Mouse (Mus musculus) CD4-positive, CD25-positive, alpha-beta regulatory T cell, adult 4 months (primary cell): ENCODE results near the gene Sept4. TPM values are rescaled to one million over a fixed set of nuclear protein-coding genes. Genes with fewer than 3 reads are reported as not detected.

Source experiments
- ATAC-seq: one replicate; pipeline ENCODE4 v1.8.0; 2017
- polyA plus RNA-seq, 2 experiments: library from polyadenylated mRNA; unstranded; fragments of 100-300 nt; shearing (Covaris generic); gene quantifications; one replicate each; pipeline ENCODE4 v1.2.1; 2017

Gene Sept4
- polyA plus RNA-seq, 2 experiments from 2014 or later: 1.5 to 3.7 TPM

- ATAC-seq: no peak
Measured at GRCm38 (mm10) chr11:87602234-87602633, 33.5 kb downstream of the Sept4 start.

GRCm38 (mm10) chr11:87603571-87603970 lies 34.9 kb downstream of the Sept4 start:
- no peak for ATAC-seq

GRCm38 (mm10) chr11:87609264-87609663 lies 40.6 kb downstream of the Sept4 start:
- no peak for ATAC-seq

GRCm38 (mm10) chr11:87611547-87611946 lies 42.8 kb downstream of the Sept4 start:
- ATAC-seq: no peak

GRCm38 (mm10) chr11:87613972-87614371 lies 45.3 kb downstream of the Sept4 start:
- no peak for ATAC-seq

GRCm38 (mm10) chr11:87615551-87615950 lies 46.8 kb downstream of the Sept4 start:
- ATAC-seq: no peak

GRCm38 (mm10) chr11:87615952-87616351 lies 47.2 kb downstream of the Sept4 start:
- no peak for ATAC-seq

- ATAC-seq: no peak
Measured at GRCm38 (mm10) chr11:87616790-87617474, 48.2 kb downstream of the Sept4 start, which contains the start of gene Hsf5. TSS of gene Hsf5 (plus strand) at chr11:87617164.

GRCm38 (mm10) chr11:87617606-87618005 lies 48.9 kb downstream of the Sept4 start:
- no peak for ATAC-seq

- no peak for ATAC-seq
Measured at GRCm38 (mm10) chr11:87623160-87623559, 54.5 kb downstream of the Sept4 start.

- ATAC-seq: peak; percentile 65
Measured at GRCm38 (mm10) chr11:87629859-87630258, 61.2 kb downstream of the Sept4 start.

- no peak for ATAC-seq
Measured at GRCm38 (mm10) chr11:87638793-87639192, 70.1 kb downstream of the Sept4 start.

GRCm38 (mm10) chr11:87639206-87639605 lies 70.5 kb downstream of the Sept4 start:
- peak; percentile 64 for ATAC-seq

Other genes starting within 250 kb of the Sept4 start
- under 1 TPM; 0.66 to 0.96 TPM for gene Ppm1e, start 209.9 kb upstream of the Sept4 start, polyA plus RNA-seq
- gene Rad51c, start 163.9 kb upstream of the Sept4 start, polyA plus RNA-seq: 1 to 10 TPM; 1.2 to 1.7 TPM
- gene Tex14, start 163.8 kb upstream of the Sept4 start, polyA plus RNA-seq: 1 to 10 TPM in 1 of 2 experiments, under 1 TPM in 1; 0.28 to 1.1 TPM
- gene Gm11492, start 2.2 kb upstream of the Sept4 start, polyA plus RNA-seq: not detected
- gene Mtmr4, start 23.3 kb downstream of the Sept4 start, polyA plus RNA-seq: 10 to 100 TPM in 1 of 2 experiments, 1 to 10 TPM in 1; 8.8 to 22.1 TPM
- under 1 TPM; 0.17 to 0.19 TPM for gene Hsf5, start 48.3 kb downstream of the Sept4 start, polyA plus RNA-seq
- 10 to 100 TPM; 24.9 to 25.4 TPM for gene Rnf43, start 93.8 kb downstream of the Sept4 start, polyA plus RNA-seq
- 100 to 1,000 TPM; 346 to 405 TPM for gene Supt4a, start 168.6 kb downstream of the Sept4 start, polyA plus RNA-seq
- 1 to 10 TPM; 3.1 to 3.7 TPM for gene Tspoap1, start 191.6 kb downstream of the Sept4 start, polyA plus RNA-seq
- gene Mpo, start 224.7 kb downstream of the Sept4 start, polyA plus RNA-seq: not detected